Mouse (Mus musculus): Measurements from ENCODE around the gene Efcab2. TPM values are rescaled to one million over a fixed set of nuclear protein-coding genes. Genes with fewer than 3 reads are reported as not detected.

Gene Efcab2
- polyA plus RNA-seq, 1 experiment from 2014 or later = 8.4 TPM

DNA sequence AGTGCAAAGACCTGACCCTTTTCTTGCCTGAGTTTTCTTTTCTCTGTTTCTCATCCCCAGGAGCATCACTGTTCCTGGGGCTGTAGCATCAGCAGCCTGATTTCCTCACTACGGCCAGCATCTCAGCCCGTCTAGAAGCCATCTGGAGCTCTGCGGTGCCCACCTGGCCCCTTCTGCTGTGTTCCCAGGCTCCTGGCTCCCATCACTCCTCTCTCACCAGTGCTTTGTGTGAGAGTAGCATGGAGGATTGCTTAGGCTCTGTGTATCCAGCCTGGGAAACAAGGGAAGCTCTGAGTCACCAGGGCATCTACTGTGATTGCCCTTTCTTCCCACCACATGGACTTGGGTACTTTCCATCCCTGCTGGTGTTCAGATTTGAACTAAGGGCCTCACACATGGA, 48.2 kb downstream of the Efcab2 start:
- Histone ChIP-seq H3K4me1 (replicated peaks) (no peaks in the 10 kb centered on the region), H3K4me2 (no peak overlapping the region), H3K9ac (no peak overlapping the region), H3K27me3 (no peaks in the 10 kb centered on the region), H3K9me3 (0 out of 2 replicates have a peak, but pooled peaks cover 7% of the 10 kb centered on the region), H3K4me3 (no peak overlapping the region), H3K36me3 (no peaks in the 10 kb centered on the region), H3K27ac (replicated peaks) (no peak overlapping the region)
- 86% methylated on average over 3 of the region's 3 CpGs for WGBS
- no peak for ATAC-seq (ENCODE audit: low read depth)

DNA sequence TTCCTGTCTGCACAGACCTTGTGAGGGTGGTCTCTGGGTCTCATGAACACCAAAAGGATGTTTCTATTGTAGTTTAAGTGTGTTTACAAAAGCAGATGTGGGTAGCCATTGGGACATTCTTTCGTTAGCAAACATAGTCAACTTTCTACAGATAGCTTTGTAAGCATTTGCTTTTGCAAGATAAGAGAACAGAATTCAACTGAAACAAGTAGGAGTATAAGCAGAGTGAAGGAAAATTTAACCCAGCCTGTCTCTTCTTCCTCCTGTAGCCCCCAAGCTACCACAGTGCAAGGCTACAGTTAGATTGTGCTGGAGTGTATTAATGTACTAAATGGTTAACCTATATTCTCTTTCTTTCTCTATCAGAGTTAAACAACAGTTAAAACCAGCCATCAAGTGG, 49.2 kb downstream of the Efcab2 start:
- Histone ChIP-seq H3K9ac (no peak overlapping the region), H3K27me3 (no peaks in the 10 kb centered on the region), H3K4me1 (replicated peaks) (no peaks in the 10 kb centered on the region), H3K9me3 (0 out of 2 replicates have a peak, but pooled peaks cover 7% of the 10 kb centered on the region), H3K27ac (replicated peaks) (no peak overlapping the region), H3K4me2 (no peak overlapping the region), H3K4me3 (no peak overlapping the region), H3K36me3 (no peaks in the 10 kb centered on the region)
- 80% methylated on average over 1 of the region's 1 CpGs for WGBS
- ATAC-seq (ENCODE audit: low read depth) = no peak

DNA sequence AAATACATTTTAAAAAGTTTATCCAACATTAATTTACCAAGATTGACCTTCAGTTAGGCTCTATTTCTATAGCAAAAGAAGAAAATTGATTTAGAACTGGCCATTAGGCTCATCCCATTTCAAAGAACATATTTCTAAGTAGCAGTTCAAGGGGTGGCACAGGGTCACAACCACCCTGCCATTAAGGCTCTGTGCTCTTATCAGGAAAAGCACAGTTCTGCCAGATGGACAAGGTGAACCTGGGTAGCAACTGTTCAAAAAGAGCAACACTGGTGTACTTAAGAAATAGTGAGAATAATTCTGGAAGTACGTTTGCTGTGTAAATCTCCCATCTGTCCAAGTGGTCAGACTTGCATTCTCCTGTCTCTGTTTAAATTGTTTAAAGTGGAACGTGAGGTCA, 52.1 kb downstream of the Efcab2 start:
- Histone ChIP-seq H3K27me3 (no peaks in the 10 kb centered on the region), H3K4me2 (no peak overlapping the region), H3K4me1 (replicated peaks) (no peaks in the 10 kb centered on the region), H3K27ac (replicated peaks) (no peak overlapping the region), H3K4me3 (no peak overlapping the region), H3K36me3 (no peaks in the 10 kb centered on the region), H3K9ac (no peak overlapping the region), H3K9me3 (0 out of 2 replicates have a peak, but pooled peaks cover 1% of the 10 kb centered on the region)
- ATAC-seq (ENCODE audit: low read depth) = no peak
- 86% methylated on average over 2 of the region's 2 CpGs for WGBS

DNA sequence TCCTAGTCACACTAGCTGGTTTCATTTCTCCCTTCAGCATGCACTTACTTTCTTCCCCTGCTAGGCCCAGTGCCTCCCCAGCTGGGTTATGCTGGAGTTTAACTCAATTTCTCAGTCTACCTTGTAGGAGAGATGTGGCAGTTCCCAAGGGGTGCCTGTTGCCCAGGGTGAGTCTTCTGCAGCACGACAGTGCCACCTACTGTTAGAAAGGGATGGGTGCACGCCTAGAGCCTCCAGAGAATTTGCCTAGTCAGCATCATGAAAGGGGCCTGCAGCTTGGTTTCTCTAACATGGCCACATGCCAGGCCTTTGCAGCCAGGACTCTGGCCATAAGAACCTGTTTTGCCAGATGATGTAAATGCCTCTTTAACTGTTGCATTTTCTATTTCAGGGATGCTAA, 57.8 kb downstream of the Efcab2 start:
- 0 out of 2 replicates have a peak, but pooled peaks cover 5% of the 10 kb centered on the region for H3K4me1 ChIP-seq (replicated peaks)
- no peaks in the 10 kb centered on the region for H3K27me3 ChIP-seq
- peak; percentile 97 for ATAC-seq (ENCODE audit: low read depth)
- no peak overlapping the region for H3K27ac ChIP-seq (replicated peaks)
- H3K4me2 ChIP-seq = no peak overlapping the region
- H3K9me3 ChIP-seq = no peaks in the 10 kb centered on the region
- no peak overlapping the region for H3K4me3 ChIP-seq
- H3K36me3 ChIP-seq = no peaks in the 10 kb centered on the region
- WGBS = 5% methylated on average over 2 of the region's 2 CpGs
- no peak overlapping the region for H3K9ac ChIP-seq

DNA sequence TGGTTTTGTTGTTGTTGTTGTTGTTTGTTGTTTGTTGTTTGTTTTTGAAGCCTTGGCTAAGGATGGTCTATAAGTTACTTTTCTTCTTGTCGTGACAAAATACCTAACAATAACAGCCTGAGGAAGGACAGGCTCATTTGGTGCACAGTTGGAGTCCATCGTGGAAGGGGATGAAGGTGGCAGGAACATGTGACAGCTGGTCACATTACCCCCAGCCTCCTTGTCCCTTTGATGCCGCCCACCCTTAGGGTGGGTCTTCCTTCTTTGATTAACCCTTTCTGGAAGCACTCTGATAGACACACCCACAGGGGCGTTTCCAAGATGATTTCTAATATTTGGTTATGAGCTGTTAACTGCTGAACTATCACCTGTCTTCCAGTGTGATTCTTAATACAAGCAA, 58.3 kb downstream of the Efcab2 start:
- Histone ChIP-seq H3K4me2 (no peak overlapping the region), H3K27ac (replicated peaks) (no peak overlapping the region), H3K9me3 (no peaks in the 10 kb centered on the region), H3K36me3 (no peaks in the 10 kb centered on the region), H3K9ac (no peak overlapping the region), H3K4me1 (replicated peaks) (0 out of 2 replicates have a peak, but pooled peaks cover 5% of the 10 kb centered on the region), H3K27me3 (no peaks in the 10 kb centered on the region), H3K4me3 (no peak overlapping the region)
- WGBS = 41% methylated on average over 4 of the region's 4 CpGs
- peak; percentile 43; the same call in 1 of the 2 replicates for ATAC-seq (ENCODE audit: low read depth)

DNA sequence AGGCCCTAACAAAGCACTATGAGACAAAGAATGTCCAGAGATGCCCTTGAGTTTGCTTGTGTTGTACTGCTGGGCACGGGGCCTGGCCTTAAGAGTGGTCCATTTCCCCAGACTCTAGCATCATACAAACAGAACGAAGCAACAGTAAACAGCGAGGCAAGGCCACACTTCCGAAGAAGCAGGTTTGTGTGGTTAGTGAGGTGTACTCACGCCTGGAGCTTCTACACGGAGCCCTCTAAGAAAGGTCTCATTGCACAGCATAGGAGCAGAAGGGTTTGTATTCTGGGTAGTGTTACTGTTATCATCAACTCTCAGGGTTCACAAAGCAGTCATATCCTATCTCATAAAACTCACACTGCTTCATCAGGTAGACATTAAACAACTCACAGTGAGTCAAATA, 61.7 kb downstream of the Efcab2 start:
- Histone ChIP-seq H3K4me2 (no peak overlapping the region), H3K36me3 (no peaks in the 10 kb centered on the region), H3K9ac (no peak overlapping the region), H3K27me3 (no peaks in the 10 kb centered on the region), H3K4me3 (no peak overlapping the region), H3K9me3 (no peaks in the 10 kb centered on the region), H3K4me1 (replicated peaks) (0 out of 2 replicates have a peak, but pooled peaks cover 5% of the 10 kb centered on the region), H3K27ac (replicated peaks) (no peak overlapping the region)
- no peak for ATAC-seq (ENCODE audit: low read depth)
- WGBS = 72% methylated on average over 6 of the region's 6 CpGs

DNA sequence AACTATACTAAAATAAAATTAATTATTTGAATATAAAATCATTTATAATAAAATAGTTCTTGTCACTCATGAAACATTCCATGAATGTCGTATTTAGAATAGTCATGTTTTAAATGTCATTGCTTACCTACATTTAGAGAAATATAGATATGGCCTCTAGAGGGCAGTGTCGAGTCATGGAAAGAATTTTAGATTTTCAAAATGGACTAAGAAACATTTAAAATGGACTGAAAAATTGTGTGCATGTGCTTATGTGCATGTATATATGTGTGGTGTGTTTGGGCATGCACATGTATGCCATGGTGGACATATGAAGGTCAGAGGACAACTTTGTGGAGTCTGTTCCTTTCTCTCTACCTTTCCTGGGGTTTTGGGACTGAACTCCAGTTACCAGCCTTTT, 62.4 kb downstream of the Efcab2 start:
- 13% methylated on average over 2 of the region's 2 CpGs for WGBS
- Histone ChIP-seq H3K4me3 (no peak overlapping the region), H3K4me2 (no peak overlapping the region), H3K27ac (replicated peaks) (no peak overlapping the region), H3K27me3 (no peaks in the 10 kb centered on the region), H3K4me1 (replicated peaks) (0 out of 2 replicates have a peak, but pooled peaks cover 5% of the 10 kb centered on the region), H3K9ac (no peak overlapping the region), H3K36me3 (no peaks in the 10 kb centered on the region), H3K9me3 (no peaks in the 10 kb centered on the region)
- no peak for ATAC-seq (ENCODE audit: low read depth)

DNA sequence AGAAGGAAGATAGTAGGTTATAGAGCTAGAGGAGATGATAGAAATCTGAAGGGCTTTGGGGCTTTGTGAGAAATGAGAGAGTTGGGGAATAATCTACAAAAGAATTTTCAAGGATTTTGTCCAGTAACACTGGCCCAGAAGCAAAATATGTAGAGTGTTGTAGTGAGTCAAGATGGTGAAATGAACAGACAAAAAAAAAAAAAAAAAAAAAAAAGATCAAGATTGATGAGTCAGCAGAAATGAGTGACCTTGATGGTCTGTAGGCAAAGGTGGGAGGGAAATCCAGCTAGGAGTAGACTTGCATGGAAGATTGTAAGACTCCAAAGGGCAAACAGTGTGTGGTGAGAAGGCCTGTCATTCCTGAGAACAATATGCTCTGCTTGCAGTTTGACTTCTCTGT, 78.0 kb downstream of the Efcab2 start:
- no peak for ATAC-seq (ENCODE audit: low read depth)
- H3K27ac ChIP-seq (replicated peaks) = no peak overlapping the region
- no peak overlapping the region for H3K4me2 ChIP-seq
- H3K36me3 ChIP-seq = no peaks in the 10 kb centered on the region
- H3K4me1 ChIP-seq (replicated peaks) = no peaks in the 10 kb centered on the region; the same call in 1 of the 2 replicates
- H3K9ac ChIP-seq = no peak overlapping the region
- no peaks in the 10 kb centered on the region for H3K27me3 ChIP-seq
- no peaks in the 10 kb centered on the region for H3K9me3 ChIP-seq
- H3K4me3 ChIP-seq = no peak overlapping the region

DNA sequence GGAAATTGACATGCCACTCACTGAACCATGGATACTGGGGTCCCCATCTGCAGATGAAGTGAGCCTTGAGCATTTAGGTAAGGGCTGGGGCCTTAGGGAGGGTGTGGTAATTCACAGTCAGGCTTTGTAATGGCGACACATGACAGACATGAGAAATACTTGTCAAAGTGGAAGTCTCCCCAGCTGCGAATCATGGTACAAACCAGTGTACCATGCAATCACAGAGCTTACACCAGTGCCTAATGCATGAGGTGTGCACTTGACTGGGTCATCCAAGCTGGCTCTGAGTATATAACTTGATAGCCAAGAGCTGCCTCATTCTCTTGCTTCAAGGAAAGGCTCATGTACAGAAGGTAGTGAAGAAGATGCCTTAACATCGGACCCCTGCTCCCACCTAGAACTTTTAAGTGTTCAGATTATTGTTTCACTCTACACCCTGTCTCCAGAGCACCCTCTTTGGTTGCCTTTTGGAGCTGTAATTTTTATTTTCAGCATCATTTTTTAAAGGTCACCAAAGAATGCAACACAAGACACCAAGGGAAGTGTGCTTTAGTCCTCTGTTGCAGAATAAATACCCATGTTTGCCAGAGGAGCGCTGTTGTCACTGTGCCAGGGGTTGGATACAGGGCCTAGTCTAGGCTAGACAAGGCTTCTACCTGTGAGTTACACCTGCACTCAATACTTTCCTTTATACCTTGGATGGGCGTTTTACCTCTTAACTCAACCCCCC, 79.4 kb downstream of the Efcab2 start:
- ATAC-seq (ENCODE audit: low read depth) = no peak
- Histone ChIP-seq H3K27ac (replicated peaks) (no peak overlapping the region), H3K4me2 (no peak overlapping the region), H3K9ac (no peak overlapping the region), H3K4me3 (no peak overlapping the region), H3K4me1 (replicated peaks) (no peaks in the 10 kb centered on the region; the same call in 1 of the 2 replicates), H3K36me3 (no peaks in the 10 kb centered on the region), H3K9me3 (no peaks in the 10 kb centered on the region), H3K27me3 (no peaks in the 10 kb centered on the region)
- WGBS = 84% methylated on average over 5 of the region's 5 CpGs

DNA sequence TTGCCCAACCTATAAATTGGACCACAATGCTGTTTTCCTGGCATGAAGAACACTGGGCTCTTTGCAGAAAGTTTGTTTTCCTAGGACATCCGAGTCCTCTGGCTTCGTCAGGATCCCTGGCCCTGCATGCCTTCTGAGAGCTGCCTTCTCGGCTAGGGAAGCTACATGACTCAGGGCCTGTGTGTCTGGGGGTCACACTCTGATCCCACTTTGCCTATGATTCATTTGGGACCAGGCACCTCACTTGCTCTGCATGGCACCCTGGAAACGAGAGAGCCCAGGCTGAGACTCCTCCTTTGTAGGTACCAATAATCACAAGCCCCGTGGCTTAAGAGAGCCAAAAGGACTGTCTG, 80.0 kb downstream of the Efcab2 start:
- no peak overlapping the region for H3K4me3 ChIP-seq
- WGBS = 80% methylated on average over 5 of the region's 5 CpGs
- no peak overlapping the region for H3K4me2 ChIP-seq
- no peaks in the 10 kb centered on the region for H3K36me3 ChIP-seq
- H3K9me3 ChIP-seq = no peaks in the 10 kb centered on the region
- no peaks in the 10 kb centered on the region; the same call in 1 of the 2 replicates for H3K4me1 ChIP-seq (replicated peaks)
- ATAC-seq (ENCODE audit: low read depth) = no peak
- no peaks in the 10 kb centered on the region for H3K27me3 ChIP-seq
- H3K27ac ChIP-seq (replicated peaks) = no peak overlapping the region
- H3K9ac ChIP-seq = no peak overlapping the region

DNA sequence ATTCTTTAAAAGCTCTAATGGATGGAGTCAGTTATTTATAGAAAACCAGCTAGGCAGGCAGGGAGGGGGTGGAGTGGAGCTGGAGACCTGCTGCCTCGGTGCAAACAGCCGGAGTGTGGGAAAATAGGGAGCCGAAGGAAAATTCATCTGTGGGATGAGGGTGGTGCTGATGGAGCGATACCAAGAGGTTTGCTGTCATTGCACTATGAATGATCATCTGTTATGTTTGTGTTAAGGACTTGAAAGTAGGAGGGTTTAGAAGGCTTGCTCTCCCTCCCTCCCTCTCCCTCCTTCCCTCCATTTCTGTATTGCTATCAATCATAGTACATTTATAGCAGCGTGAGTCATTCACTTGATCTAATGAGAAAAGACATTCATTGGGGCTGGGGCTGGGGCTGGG, 80.9 kb downstream of the Efcab2 start:
- 77% methylated on average over 5 of the region's 5 CpGs for WGBS
- H3K36me3 ChIP-seq = no peaks in the 10 kb centered on the region
- ATAC-seq (ENCODE audit: low read depth) = no peak

DNA sequence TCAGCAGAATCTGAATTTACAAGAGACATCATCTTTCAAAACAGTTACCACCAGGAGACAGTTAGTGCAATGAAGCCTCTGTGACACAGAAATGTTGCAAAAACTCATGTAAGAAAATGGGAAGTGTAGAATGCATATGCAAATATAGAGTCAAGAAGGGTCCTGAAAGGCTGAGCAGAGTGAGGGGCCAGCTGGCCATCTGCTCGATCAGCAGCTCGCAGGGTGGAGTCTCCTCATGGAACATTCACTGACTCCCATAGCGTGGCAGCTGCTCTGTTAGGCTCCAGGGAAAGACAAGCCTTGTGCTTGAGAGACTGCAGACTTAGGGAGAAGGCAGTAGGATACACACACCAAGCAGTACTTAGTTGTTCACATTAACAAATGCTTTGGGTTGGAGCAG, 83.2 kb downstream of the Efcab2 start:
- H3K9me3 ChIP-seq = no peaks in the 10 kb centered on the region
- no peaks in the 10 kb centered on the region for H3K36me3 ChIP-seq
- WGBS = 35% methylated on average over 3 of the region's 3 CpGs
- H3K27me3 ChIP-seq = no peaks in the 10 kb centered on the region
- no peak overlapping the region for H3K9ac ChIP-seq
- no peaks in the 10 kb centered on the region; the same call in 1 of the 2 replicates for H3K4me1 ChIP-seq (replicated peaks)
- H3K27ac ChIP-seq (replicated peaks) = no peak overlapping the region
- no peak for ATAC-seq (ENCODE audit: low read depth)
- no peak overlapping the region for H3K4me2 ChIP-seq
- H3K4me3 ChIP-seq = no peak overlapping the region

More for the DNA sequence above, 80.9 kb downstream of the Efcab2 start:
- no peak overlapping the region for H3K27ac ChIP-seq (replicated peaks)
- H3K9me3 ChIP-seq = no peaks in the 10 kb centered on the region
- no peaks in the 10 kb centered on the region; the same call in 1 of the 2 replicates for H3K4me1 ChIP-seq (replicated peaks)
- no peaks in the 10 kb centered on the region for H3K27me3 ChIP-seq
- no peak overlapping the region for H3K4me3 ChIP-seq
- no peak overlapping the region for H3K4me2 ChIP-seq
- no peak overlapping the region for H3K9ac ChIP-seq

DNA sequence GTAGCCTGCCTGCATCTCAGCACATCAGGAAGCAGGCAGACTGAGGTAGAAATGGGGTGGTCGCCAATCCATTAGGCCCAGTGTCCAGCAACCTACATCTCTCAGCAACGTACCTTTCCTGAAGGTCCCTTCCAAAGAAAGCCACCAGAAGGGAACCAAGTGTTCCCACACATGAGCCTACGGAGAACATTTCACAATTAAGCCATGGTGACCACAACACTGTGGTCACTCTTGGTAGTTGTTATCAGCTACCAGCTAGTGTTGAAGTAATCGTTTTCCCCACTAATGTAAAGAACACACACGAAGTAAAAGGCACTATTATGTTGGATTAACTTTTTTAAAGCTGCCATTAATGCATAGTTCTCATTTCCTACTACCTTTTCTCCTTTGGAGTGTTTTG, 85.8 kb downstream of the Efcab2 start:
- no peaks in the 10 kb centered on the region for H3K36me3 ChIP-seq
- H3K4me2 ChIP-seq = no peak overlapping the region
- H3K4me1 ChIP-seq (replicated peaks) = no peaks in the 10 kb centered on the region
- no peak overlapping the region for H3K9ac ChIP-seq
- H3K4me3 ChIP-seq = no peak overlapping the region
- no peak overlapping the region for H3K27ac ChIP-seq (replicated peaks)
- no peaks in the 10 kb centered on the region for H3K27me3 ChIP-seq
- no peaks in the 10 kb centered on the region for H3K9me3 ChIP-seq
- WGBS = 86% methylated on average over 5 of the region's 5 CpGs
- ATAC-seq (ENCODE audit: low read depth) = no peak

Measured in neural tube, embryonic 13.5 days (tissue).